Mouse (Mus musculus): ENCODE measurements around the gene Hivep3. TPM values are rescaled to one million over a fixed set of nuclear protein-coding genes. Genes with fewer than 3 reads are reported as not detected.

Hivep3 gene
- polyA plus RNA-seq, 1 experiment from 2014 or later, result 4.2 TPM

GRCm38 (mm10) chr4:119768046-119768445 is 34.5 kb downstream of the Hivep3 start:
- Histone ChIP-seq H3K27ac (no peak overlapping the region), H3K9ac (no peak overlapping the region), H3K36me3 (replicated peaks) (no peaks in the 10 kb centered on the region), H3K9me3 (no peaks in the 10 kb centered on the region), H3K27me3 (no peaks in the 10 kb centered on the region), H3K4me3 (replicated peaks) (no peak overlapping the region), H3K4me2 (no peak overlapping the region), H3K4me1 (no peaks in the 10 kb centered on the region)
- ATAC-seq (ENCODE audit: low FRiP score), result no peak
- WGBS, result 85% methylated on average over 3 of the region's 3 CpGs

- Histone ChIP-seq H3K4me2 (no peak overlapping the region), H3K27ac (no peak overlapping the region), H3K4me1 (no peaks in the 10 kb centered on the region), H3K9me3 (no peaks in the 10 kb centered on the region), H3K27me3 (peaks cover 9% of the 10 kb centered on the region; the same call in 1 of the 2 replicates), H3K4me3 (replicated peaks) (no peak overlapping the region), H3K9ac (no peak overlapping the region), H3K36me3 (replicated peaks) (no peaks in the 10 kb centered on the region)
- no peak; the same call in 1 of the 2 replicates for ATAC-seq (ENCODE audit: low FRiP score)
- WGBS, result 47% methylated on average over 3 of the region's 3 CpGs
These were observed 42.3 kb downstream of the Hivep3 start for GRCm38 (mm10) chr4:119775913-119776312.

GRCm38 (mm10) chr4:119777146-119777545 is 43.6 kb downstream of the Hivep3 start:
- H3K4me2 ChIP-seq, result no peak overlapping the region
- no peaks in the 10 kb centered on the region for H3K36me3 ChIP-seq (replicated peaks)
- no peak overlapping the region for H3K9ac ChIP-seq
- H3K4me3 ChIP-seq (replicated peaks), result no peak overlapping the region
- H3K4me1 ChIP-seq, result no peaks in the 10 kb centered on the region
- WGBS, result 90% methylated on average over 3 of the region's 3 CpGs
- no peaks in the 10 kb centered on the region for H3K9me3 ChIP-seq
- no peak for ATAC-seq (ENCODE audit: low FRiP score)
- no peak overlapping the region for H3K27ac ChIP-seq
- peaks cover 9% of the 10 kb centered on the region; the same call in 1 of the 2 replicates for H3K27me3 ChIP-seq

- Histone ChIP-seq H3K4me2 (no peak overlapping the region), H3K4me1 (no peaks in the 10 kb centered on the region), H3K9ac (no peak overlapping the region), H3K36me3 (replicated peaks) (no peaks in the 10 kb centered on the region), H3K9me3 (no peaks in the 10 kb centered on the region), H3K4me3 (replicated peaks) (no peak overlapping the region), H3K27ac (no peak overlapping the region), H3K27me3 (peaks cover 9% of the 10 kb centered on the region; the same call in 1 of the 2 replicates)
- no peak for ATAC-seq (ENCODE audit: low FRiP score)
- WGBS, result 62% methylated on average over 5 of the region's 5 CpGs
These were observed 46.2 kb downstream of the Hivep3 start for GRCm38 (mm10) chr4:119779561-119780400.

GRCm38 (mm10) chr4:119780881-119781280 is 47.3 kb downstream of the Hivep3 start:
- ATAC-seq (ENCODE audit: low FRiP score), result no peak
- Histone ChIP-seq H3K4me2 (no peak overlapping the region), H3K27me3 (peaks cover 9% of the 10 kb centered on the region; the same call in 1 of the 2 replicates), H3K4me3 (replicated peaks) (no peak overlapping the region), H3K9me3 (no peaks in the 10 kb centered on the region), H3K36me3 (replicated peaks) (no peaks in the 10 kb centered on the region), H3K9ac (no peak overlapping the region), H3K4me1 (no peaks in the 10 kb centered on the region), H3K27ac (no peak overlapping the region)
- 86% methylated on average over 6 of the region's 6 CpGs for WGBS

- WGBS, result 93% methylated on average over 3 of the region's 3 CpGs
These were observed 51.4 kb downstream of the Hivep3 start for GRCm38 (mm10) chr4:119784959-119785358.

GRCm38 (mm10) chr4:119786307-119786706 is 52.7 kb downstream of the Hivep3 start:
- WGBS, result 73% methylated on average over 2 of the region's 2 CpGs
- Histone ChIP-seq H3K27ac (no peak overlapping the region), H3K4me2 (no peak overlapping the region), H3K4me3 (replicated peaks) (no peak overlapping the region), H3K36me3 (replicated peaks) (no peaks in the 10 kb centered on the region), H3K27me3 (no peaks in the 10 kb centered on the region), H3K4me1 (no peaks in the 10 kb centered on the region; the same call in 1 of the 2 replicates), H3K9ac (no peak overlapping the region), H3K9me3 (no peaks in the 10 kb centered on the region)
- no peak for ATAC-seq (ENCODE audit: low FRiP score)

More at GRCm38 (mm10) chr4:119784959-119785358, 51.4 kb downstream of the Hivep3 start:
- no peaks in the 10 kb centered on the region; the same call in 1 of the 2 replicates for H3K4me1 ChIP-seq
- H3K9me3 ChIP-seq, result no peaks in the 10 kb centered on the region
- H3K4me2 ChIP-seq, result no peak overlapping the region
- no peak overlapping the region for H3K27ac ChIP-seq
- no peak overlapping the region for H3K4me3 ChIP-seq (replicated peaks)
- no peaks in the 10 kb centered on the region for H3K36me3 ChIP-seq (replicated peaks)
- no peaks in the 10 kb centered on the region for H3K27me3 ChIP-seq
- no peak for ATAC-seq (ENCODE audit: low FRiP score)
- no peak overlapping the region for H3K9ac ChIP-seq

- ATAC-seq (ENCODE audit: low FRiP score), result no peak
- H3K36me3 ChIP-seq (replicated peaks), result no peaks in the 10 kb centered on the region
- no peak overlapping the region for H3K4me2 ChIP-seq
- H3K9me3 ChIP-seq, result no peaks in the 10 kb centered on the region
- no peaks in the 10 kb centered on the region; the same call in 1 of the 2 replicates for H3K4me1 ChIP-seq
- no peak overlapping the region for H3K4me3 ChIP-seq (replicated peaks)
- 55% methylated on average over 1 of the region's 2 CpGs for WGBS
- H3K27me3 ChIP-seq, result no peaks in the 10 kb centered on the region
- H3K27ac ChIP-seq, result no peak overlapping the region
- no peak overlapping the region for H3K9ac ChIP-seq
These were observed 53.1 kb downstream of the Hivep3 start for GRCm38 (mm10) chr4:119786721-119787120.

- Histone ChIP-seq H3K27me3 (no peaks in the 10 kb centered on the region), H3K27ac (no peak overlapping the region), H3K36me3 (replicated peaks) (no peaks in the 10 kb centered on the region), H3K9me3 (no peaks in the 10 kb centered on the region), H3K4me3 (replicated peaks) (no peak overlapping the region), H3K4me1 (no peaks in the 10 kb centered on the region; the same call in 1 of the 2 replicates), H3K9ac (no peak overlapping the region), H3K4me2 (no peak overlapping the region)
- WGBS, result 96% methylated on average over 6 of the region's 6 CpGs
- no peak for ATAC-seq (ENCODE audit: low FRiP score)
These were observed 55.2 kb downstream of the Hivep3 start for GRCm38 (mm10) chr4:119788746-119789145.

GRCm38 (mm10) chr4:119789495-119790148 is 56.0 kb downstream of the Hivep3 start:
- no peaks in the 10 kb centered on the region; the same call in 1 of the 2 replicates for H3K4me1 ChIP-seq
- no peak for ATAC-seq (ENCODE audit: low FRiP score)
- 65% methylated on average over 9 of the region's 9 CpGs for WGBS

GRCm38 (mm10) chr4:119798891-119799290 is 65.3 kb downstream of the Hivep3 start:
- Histone ChIP-seq H3K4me1 (no peaks in the 10 kb centered on the region), H3K4me3 (replicated peaks) (no peak overlapping the region), H3K9ac (no peak overlapping the region), H3K36me3 (replicated peaks) (no peaks in the 10 kb centered on the region), H3K9me3 (no peaks in the 10 kb centered on the region), H3K27me3 (no peaks in the 10 kb centered on the region), H3K27ac (no peak overlapping the region), H3K4me2 (no peak overlapping the region)
- ATAC-seq (ENCODE audit: low FRiP score), result no peak
- WGBS, result 70% methylated on average over 3 of the region's 3 CpGs

More at GRCm38 (mm10) chr4:119789495-119790148, 56.0 kb downstream of the Hivep3 start:
- no peak overlapping the region for H3K9ac ChIP-seq
- H3K9me3 ChIP-seq, result no peaks in the 10 kb centered on the region
- no peak overlapping the region for H3K27ac ChIP-seq
- no peak overlapping the region for H3K4me3 ChIP-seq (replicated peaks)
- no peaks in the 10 kb centered on the region for H3K27me3 ChIP-seq
- no peaks in the 10 kb centered on the region for H3K36me3 ChIP-seq (replicated peaks)
- H3K4me2 ChIP-seq, result no peak overlapping the region

- H3K4me2 ChIP-seq, result no peak overlapping the region
- WGBS, result 88% methylated on average over 2 of the region's 2 CpGs
- H3K4me1 ChIP-seq, result no peaks in the 10 kb centered on the region
- no peaks in the 10 kb centered on the region for H3K27me3 ChIP-seq
- no peak overlapping the region for H3K4me3 ChIP-seq (replicated peaks)
- no peak overlapping the region for H3K9ac ChIP-seq
- H3K9me3 ChIP-seq, result no peaks in the 10 kb centered on the region
- no peak for ATAC-seq (ENCODE audit: low FRiP score)
- H3K27ac ChIP-seq, result no peak overlapping the region
- no peaks in the 10 kb centered on the region for H3K36me3 ChIP-seq (replicated peaks)
These were observed 73.0 kb downstream of the Hivep3 start for GRCm38 (mm10) chr4:119806556-119806955.
